Mouse (Mus musculus): Measurements from ENCODE around the gene Mthfd1l.

Gene Mthfd1l

DNA sequence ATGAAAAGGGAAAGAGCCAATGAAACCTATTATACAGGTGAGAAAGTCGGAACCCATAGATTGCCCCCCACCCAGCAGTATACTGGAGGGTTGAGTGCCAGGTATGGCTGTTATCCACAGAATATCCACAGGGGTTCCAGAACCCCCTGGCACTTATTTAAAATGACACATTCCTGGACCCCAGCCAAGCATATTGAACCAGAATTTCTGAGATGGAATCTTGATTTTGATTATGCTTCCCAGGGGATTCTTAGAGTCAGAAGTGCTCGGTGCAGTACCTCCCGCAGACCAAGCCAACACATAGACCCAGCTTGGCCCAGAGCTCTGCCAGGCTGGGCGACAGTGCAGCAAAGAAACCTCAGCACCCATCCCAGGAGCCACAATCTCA, 3.7 kb downstream of the Mthfd1l start:
- no peak for DNase-seq (ENCODE audit: low read depth, low spot score)

DNA sequence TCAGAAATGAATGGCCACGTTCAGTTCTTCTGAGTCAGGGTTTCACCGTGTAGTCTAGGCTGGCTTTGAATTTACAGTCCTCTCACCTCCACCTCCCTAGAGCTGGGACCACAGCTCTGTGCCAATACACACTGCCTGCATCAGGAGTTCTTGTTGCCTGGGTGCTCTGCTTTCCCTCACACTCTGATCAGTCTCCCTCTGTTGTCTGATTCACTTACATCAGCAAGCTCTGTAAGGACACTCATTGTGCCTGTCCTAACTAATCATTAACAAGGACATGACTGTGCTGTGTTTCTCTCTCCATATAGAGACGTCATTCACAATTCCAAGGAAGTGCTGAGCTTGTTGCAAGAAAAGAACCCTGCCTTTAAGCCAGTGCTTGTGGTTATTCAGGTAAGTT, 5.4 kb downstream of the Mthfd1l start:
- DNase-seq (ENCODE audit: low read depth, low spot score): no peak

GRCm38 (mm10) chr10:3978792-3979488, 6.0 kb downstream of the Mthfd1l start:
- DNase-seq (ENCODE audit: low read depth, low spot score): no peak

DNA sequence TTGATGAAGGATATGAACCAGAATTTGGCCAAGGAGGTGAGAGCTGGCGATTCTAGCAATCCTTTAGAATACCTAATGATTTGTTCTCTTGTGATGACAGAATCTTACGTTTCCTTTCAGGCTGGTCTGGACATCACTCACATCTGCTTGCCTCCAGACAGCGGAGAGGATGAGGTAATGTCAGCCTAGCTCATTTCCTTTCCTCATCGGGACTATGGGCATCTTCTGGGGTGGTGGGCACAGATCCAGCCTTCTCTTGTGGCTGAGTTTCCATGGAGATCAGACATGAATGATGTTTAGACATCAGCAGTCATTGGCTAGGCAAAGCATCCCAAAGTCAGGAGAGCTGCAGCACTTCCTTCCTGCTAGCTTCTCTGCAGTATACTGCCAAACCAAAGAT, 7.3 kb downstream of the Mthfd1l start:
- no peak for DNase-seq (ENCODE audit: low read depth, low spot score)

DNA sequence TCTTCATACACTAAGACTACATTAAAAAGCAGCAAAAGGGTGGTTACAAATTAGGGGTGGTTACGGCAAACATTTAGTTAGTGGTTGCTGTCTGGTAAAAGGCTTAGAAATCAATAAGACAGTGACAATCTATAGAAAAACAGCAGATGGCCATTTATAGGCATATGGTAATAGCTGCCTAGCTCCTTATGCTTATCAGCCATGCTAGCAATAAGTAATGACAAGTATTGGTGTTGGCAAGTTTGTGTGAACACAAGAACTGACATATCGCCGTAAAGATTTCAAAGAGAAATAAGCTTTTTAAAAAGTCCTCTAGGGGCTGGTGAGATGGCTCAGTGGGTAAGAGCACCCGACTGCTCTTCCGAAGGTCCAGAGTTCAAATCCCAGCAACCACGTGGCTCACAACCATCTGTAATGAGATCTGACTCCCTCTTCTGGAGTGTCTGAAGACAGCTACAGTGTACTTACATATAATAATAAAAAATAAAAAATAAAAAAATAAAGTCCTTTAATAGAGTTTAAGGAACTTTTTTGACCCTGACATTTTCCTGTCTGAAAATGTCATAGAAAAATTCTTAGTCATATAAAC, 17.5 kb downstream of the Mthfd1l start:
- DNase-seq (ENCODE audit: low read depth, low spot score): no peak

DNA sequence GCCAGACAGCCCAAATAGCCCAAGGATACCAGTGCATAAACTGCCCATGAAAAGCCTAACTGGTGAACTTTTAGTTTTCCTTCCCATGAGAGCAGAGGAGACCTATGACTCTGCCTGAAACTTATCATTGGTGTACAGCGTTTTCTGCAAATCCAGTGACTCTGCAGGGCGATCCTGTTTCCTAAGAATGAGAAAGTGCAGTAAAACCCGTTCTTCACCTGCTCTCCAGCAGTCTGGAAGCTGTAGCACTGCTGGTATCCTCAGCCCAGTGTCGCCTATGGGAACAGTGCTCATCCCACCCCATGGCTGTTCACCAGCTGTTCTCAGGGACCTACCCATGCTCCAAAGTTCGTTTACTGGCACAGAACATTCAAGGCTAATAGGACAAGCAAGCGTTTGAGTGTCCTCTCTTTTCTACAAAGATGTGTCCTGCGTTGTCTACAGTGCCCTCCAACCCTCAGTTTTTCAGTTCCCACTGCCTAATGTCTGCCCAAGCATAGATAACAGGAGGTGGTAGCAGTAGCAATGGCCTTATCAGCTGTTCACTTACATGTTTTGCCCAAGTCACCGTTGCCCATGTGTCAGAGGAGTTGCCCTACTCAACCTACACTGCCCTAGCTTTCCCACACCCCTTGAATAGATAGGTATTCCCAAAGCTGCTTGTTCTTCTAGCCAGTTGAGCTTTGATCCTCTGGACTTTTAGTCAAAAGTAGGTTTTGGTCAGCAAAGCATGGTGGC, 20.6 kb downstream of the Mthfd1l start:
- no peak for DNase-seq (ENCODE audit: low read depth, low spot score)

- DNase-seq (ENCODE audit: low read depth, low spot score): no peak
These were observed 22.4 kb downstream of the Mthfd1l start for GRCm38 (mm10) chr10:3995277-3995676.

DNA sequence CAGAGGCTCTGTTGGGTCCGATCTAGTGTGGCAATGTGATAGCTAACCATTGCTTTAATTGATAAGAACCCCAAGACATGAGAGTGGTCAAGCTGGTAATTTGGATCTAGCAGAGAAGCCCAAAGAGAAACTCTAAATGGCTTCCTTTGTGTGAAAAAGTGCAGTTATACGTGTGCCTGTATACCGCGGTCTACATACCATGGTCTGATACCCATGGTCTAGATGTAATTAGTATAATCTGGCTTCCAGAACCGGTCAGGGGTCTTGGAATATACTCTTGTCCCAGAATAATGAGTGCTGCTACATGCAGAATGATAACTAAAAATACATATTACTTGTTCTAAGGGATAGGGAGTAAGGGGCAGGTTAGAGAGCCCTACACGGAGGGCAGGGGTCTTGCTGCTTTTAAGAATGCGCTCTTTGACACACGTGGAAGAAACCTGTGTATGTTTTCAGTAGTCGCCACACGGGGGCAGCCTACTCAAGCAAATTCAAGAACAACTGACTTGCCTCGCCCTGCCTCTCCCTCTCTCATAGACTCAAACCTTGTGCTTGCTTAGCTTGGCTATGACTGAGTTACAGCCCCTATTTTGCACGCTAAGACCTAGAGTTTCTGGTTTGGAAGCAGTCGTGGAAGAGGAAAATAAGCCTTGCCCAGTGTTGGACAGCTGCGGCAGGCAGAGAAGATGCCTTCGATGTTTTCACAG, 23.4 kb downstream of the Mthfd1l start:
- DNase-seq (ENCODE audit: low read depth, low spot score): peak; percentile 90

GRCm38 (mm10) chr10:3997851-3998426, 25.0 kb downstream of the Mthfd1l start:
- DNase-seq (ENCODE audit: low read depth, low spot score): no peak

DNA sequence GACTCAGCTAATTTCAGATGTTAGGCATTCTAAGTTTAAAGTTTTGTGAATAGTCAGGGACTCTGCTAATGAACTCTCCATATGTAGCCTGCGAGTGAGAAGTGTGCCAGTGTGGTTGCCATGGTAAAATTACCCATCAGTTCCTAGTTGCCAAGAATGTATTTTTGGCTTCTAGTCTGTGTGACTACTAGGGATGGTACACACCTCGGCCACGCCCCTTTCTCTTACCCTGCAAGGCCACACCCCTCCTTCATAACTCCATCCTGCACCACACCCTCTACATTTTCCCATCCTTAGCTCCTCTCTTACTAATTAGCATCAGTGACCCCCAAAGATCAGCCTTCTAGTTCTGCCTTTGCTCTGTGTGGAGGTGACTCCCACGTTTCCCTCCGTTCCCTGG, 29.8 kb downstream of the Mthfd1l start:
- no peak for DNase-seq (ENCODE audit: low read depth, low spot score)

DNA sequence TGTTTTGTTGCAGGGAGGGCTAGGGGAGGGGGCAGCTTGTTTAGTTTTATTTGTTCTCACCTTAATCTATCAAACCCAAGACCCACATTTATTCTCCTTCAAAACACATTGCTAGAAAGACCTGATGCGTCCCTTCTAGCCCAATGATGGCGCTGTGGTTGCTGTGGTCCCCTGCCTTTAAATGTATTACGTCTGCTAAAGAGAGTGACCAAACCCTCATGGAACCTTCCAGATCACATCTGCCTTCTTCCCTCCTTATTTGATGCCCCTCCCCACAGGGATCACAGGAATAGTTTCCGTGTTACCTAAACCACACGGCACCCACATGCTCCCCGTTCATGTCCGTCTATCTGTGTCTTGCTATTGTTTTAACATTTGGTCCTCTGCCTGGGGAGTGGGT, 32.3 kb downstream of the Mthfd1l start:
- DNase-seq (ENCODE audit: low read depth, low spot score): no peak

- no peak for DNase-seq (ENCODE audit: low read depth, low spot score)
These were observed 33.5 kb downstream of the Mthfd1l start for GRCm38 (mm10) chr10:4006296-4007015.

- DNase-seq (ENCODE audit: low read depth, low spot score): no peak
These were observed 49.8 kb downstream of the Mthfd1l start for GRCm38 (mm10) chr10:4022628-4023303.

DNA sequence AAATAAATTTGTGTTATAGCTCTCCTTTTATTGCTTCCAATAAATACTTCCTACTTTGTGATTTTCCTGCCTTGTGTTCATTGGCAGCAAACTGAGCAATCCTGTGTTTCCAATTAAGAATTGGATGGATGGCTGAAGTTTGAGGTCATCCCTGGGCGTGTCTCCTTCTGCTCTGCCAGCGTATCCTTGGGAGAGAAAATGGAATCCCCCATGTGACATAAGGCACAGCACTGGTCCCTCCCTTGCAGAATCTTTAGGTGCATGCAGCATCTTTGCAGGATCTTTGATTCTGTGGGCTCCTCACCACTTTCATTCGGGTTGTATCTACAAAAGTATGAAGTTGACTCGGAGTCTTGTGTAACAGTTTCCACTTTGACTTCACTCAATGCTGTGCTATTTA, 53.7 kb downstream of the Mthfd1l start:
- no peak for DNase-seq (ENCODE audit: low read depth, low spot score)

DNA sequence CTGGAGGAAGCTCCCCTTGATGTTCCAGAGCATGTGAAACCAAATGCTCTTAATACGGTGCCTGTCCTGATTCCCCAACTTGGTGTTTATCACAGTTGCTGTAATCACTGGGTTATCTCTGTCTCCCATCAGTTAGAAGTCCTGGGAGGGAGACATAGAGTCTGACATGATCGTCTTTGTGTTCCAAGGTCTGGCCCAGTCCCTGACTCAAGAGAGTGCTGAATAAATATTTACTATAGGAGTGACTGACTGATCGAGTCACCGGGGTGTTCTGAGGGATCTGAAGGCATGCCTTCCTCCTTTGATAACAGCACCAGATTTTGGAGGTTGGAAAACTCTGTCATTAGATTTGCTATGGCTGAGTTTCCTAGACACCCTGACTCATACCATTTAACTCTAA, 54.5 kb downstream of the Mthfd1l start:
- DNase-seq (ENCODE audit: low read depth, low spot score): no peak

DNA sequence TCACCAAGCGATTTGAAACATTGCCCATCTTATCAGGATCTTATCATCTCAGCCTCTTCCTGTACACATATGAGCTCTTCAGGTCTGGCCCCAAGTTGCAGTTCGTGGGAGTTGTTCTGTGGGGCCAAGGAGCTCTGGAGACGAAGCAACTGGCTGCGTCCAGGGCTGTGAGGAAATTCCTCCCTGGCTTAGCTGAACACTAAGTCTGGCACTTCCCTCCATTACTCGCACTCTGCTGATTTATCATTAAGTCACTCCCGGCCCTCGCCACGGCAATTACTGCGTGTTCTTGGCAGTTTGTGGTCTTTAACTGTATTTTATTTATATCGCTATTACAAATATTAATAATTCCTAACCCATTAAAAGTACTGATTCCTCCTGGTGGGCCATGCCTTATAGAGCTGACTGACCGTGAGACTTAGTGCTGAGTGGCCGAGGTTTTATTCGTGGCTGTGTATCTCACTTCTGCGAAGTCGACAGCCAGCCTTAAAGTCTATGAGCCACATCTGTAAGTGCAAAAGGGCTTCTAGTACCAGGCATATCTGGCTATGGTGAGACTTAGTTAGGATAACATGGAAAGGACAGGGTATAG, 56.0 kb downstream of the Mthfd1l start:
- DNase-seq (ENCODE audit: low read depth, low spot score): no peak

GRCm38 (mm10) chr10:4033761-4034160, 60.8 kb downstream of the Mthfd1l start:
- no peak for DNase-seq (ENCODE audit: low read depth, low spot score)

DNA sequence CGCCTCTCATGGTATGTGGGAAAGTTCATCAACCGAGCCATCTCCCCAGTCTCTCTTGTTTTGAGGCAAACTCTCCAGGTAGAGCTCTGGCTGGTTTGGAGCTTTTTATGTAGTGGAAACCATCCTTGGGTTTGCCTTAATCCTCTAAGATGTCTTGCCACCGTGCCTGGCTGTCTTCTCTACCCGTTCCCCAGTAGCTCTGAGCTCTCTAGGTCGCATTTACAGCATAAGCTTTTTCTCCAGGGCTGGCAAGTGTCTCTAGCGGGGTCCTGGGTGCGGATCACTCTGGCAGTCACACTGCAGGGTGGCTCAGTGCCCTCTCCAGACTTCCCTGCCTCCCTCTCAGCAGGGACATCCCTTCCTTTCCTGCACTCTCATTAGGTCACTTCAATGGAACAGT, 63.6 kb downstream of the Mthfd1l start:
- no peak for DNase-seq (ENCODE audit: low read depth, low spot score)

DNA sequence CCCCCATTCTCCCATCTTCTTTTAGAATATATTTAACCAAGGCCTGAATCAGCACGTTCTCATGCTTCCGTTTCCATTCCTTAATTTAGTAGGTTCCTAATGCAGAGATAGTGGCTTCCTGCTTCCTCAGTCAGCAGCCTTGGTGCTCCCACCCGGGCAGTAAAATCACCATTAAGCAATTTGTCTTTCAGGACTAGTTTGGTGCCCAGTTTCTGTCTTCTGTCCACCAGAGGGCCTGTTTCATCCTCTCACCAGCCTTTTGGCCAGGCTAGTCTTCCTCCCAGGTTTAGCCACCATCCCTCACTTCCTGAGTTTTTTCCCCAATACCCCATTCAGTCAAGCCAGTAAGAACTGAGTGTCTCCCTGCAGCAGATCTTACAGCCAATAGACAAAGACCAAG, 64.1 kb downstream of the Mthfd1l start:
- no peak for DNase-seq (ENCODE audit: low read depth, low spot score)

GRCm38 (mm10) chr10:4038576-4038975, 65.7 kb downstream of the Mthfd1l start:
- DNase-seq (ENCODE audit: low read depth, low spot score): no peak
